Mouse (Mus musculus) MEL (cell line): ENCODE data around the gene Nr3c2. TPM values are rescaled to one million over a fixed set of nuclear protein-coding genes. Genes with fewer than 3 reads are reported as not detected.
A peak's percentile ranks its signal among the peaks of the same experiment; 100 is the strongest.

Source experiments
- DNase-seq: peaks from one replicate; pipeline ENCODE4 v3.0.0; 2011; ENCODE audit warnings: low read depth, low spot score
- H3K27ac ChIP-seq: 2 replicates; pipeline ENCODE4 v1.5.1; 2012; ENCODE audit warnings: low read depth, mild to moderate bottlenecking, control low read depth, low read length, moderate library complexity; ENCODE audit not compliant: control insufficient read depth
- H3K27me3 ChIP-seq, 2 experiments: fragments of 150-350 bp in 1 of 2; sonication (generic) in 1 of 2; 2 replicates each; pipeline ENCODE4 v1.6.1; 2012; ENCODE audit warnings: low read length in 2 of 2, mild to moderate bottlenecking in 2 of 2, improper control_type of control experiment in 1 of 2, moderate library complexity in 1 of 2; ENCODE audit not compliant: insufficient read depth in 2 of 2, control insufficient read depth in 1 of 2
- H3K36me3 ChIP-seq, 2 experiments: 2 replicates each; pipeline ENCODE4 v1.6.1; 2012 to 2014; ENCODE audit warnings: low read length in 2 of 2, improper control_type of control experiment in 1 of 2, inconsistent platforms in 1 of 2, mild to moderate bottlenecking in 1 of 2; ENCODE audit not compliant: insufficient read depth in 2 of 2, control insufficient read depth in 1 of 2
- H3K4me1 ChIP-seq, 2 experiments: fragments of 150-350 bp in 1 of 2; sonication (generic) in 1 of 2; 2 replicates each; pipeline ENCODE4 v1.6.1; 2012; ENCODE audit warnings: low read length in 2 of 2, improper control_type of control experiment in 1 of 2, mild to moderate bottlenecking in 1 of 2; ENCODE audit not compliant: insufficient read depth in 2 of 2, control insufficient read depth in 1 of 2
- H3K4me3 ChIP-seq, 2 experiments: fragments of 150-350 bp in 1 of 2; sonication (generic) in 1 of 2; 2 replicates each; pipeline ENCODE4 v1.5.1; 2012; ENCODE audit warnings: low read depth in 2 of 2, low read length in 2 of 2, mild to moderate bottlenecking in 2 of 2, moderate library complexity in 2 of 2, control low read depth in 1 of 2, improper control_type of control experiment in 1 of 2; ENCODE audit not compliant: control insufficient read depth in 1 of 2, insufficient read depth in 1 of 2
- H3K79me2 ChIP-seq: 2 replicates; pipeline ENCODE4 v1.6.1; 2012; ENCODE audit warnings: mild to moderate bottlenecking, low read length, moderate library complexity; ENCODE audit not compliant: control insufficient read depth, poor library complexity, insufficient read depth
- H3K9ac ChIP-seq: 2 replicates; pipeline ENCODE4 v1.6.1; 2012; ENCODE audit warnings: low read depth, mild to moderate bottlenecking, control low read depth, low read length, moderate library complexity; ENCODE audit not compliant: control insufficient read depth, poor library complexity, severe bottlenecking
- H3K9me3 ChIP-seq: fragments of 150-350 bp; sonication (generic); replicated peaks from 2 replicates; pipeline ENCODE4 v1.6.1; 2012; ENCODE audit warnings: mild to moderate bottlenecking, low read length, improper control_type of control experiment, moderate library complexity; ENCODE audit not compliant: insufficient read depth
- BHLHE40 ChIP-seq: IDR thresholded peaks from 2 replicates; pipeline ENCODE4 v1.6.1; 2012; ENCODE audit warnings: low read depth, mild to moderate bottlenecking, inconsistent platforms, low read length, improper control_type of control experiment, borderline replicate concordance
- CTCF ChIP-seq, 3 experiments: IDR thresholded peaks in 2 of 3; conservative IDR thresholded peaks in 1 of 3; 2 replicates each; pipeline ENCODE4 v1.5.1; 2011 to 2012; ENCODE audit warnings: low read length in 3 of 3, low read depth in 2 of 3, mild to moderate bottlenecking in 2 of 3, improper control_type of control experiment in 1 of 3, inconsistent platforms in 1 of 3, mixed read lengths in 1 of 3, moderate library complexity in 1 of 3; ENCODE audit not compliant: control insufficient read depth in 1 of 3, insufficient read depth in 1 of 3, poor library complexity in 1 of 3, severe bottlenecking in 1 of 3
- EP300 ChIP-seq, 2 experiments: IDR thresholded peaks; 2 replicates each; pipeline ENCODE4 v1.6.1; 2011; ENCODE audit warnings: improper control_type of control experiment in 2 of 2, low read length in 2 of 2, low read depth in 1 of 2, mild to moderate bottlenecking in 1 of 2
- ETS1 ChIP-seq: IDR thresholded peaks from 2 replicates; pipeline ENCODE4 v1.6.1; 2012; ENCODE audit warnings: low read depth, mild to moderate bottlenecking, inconsistent platforms, low read length, improper control_type of control experiment, moderate library complexity
- GATA1 ChIP-seq: IDR thresholded peaks from 2 replicates; pipeline ENCODE4 v1.6.1; 2011; ENCODE audit warnings: low read depth, low read length, improper control_type of control experiment
- HCFC1 ChIP-seq: IDR thresholded peaks from 2 replicates; pipeline ENCODE4 v1.6.1; 2012; ENCODE audit warnings: low read depth, mild to moderate bottlenecking, inconsistent platforms, low read length, improper control_type of control experiment, moderate library complexity
- JUND ChIP-seq: IDR thresholded peaks from 2 replicates; pipeline ENCODE4 v1.6.1; 2011; ENCODE audit warnings: low read depth, mild to moderate bottlenecking, improper control_type of control experiment, low read length
- MAX ChIP-seq: IDR thresholded peaks from 2 replicates; pipeline ENCODE4 v1.6.1; 2011; ENCODE audit warnings: low read length, improper control_type of control experiment
- MAZ ChIP-seq: IDR thresholded peaks from 2 replicates; pipeline ENCODE4 v1.6.1; 2012; ENCODE audit warnings: low read depth, mild to moderate bottlenecking, inconsistent platforms, low read length, improper control_type of control experiment
- MYC ChIP-seq: IDR thresholded peaks from 2 replicates; pipeline ENCODE4 v1.6.1; 2011; ENCODE audit warnings: low read depth, mild to moderate bottlenecking, low read length, improper control_type of control experiment, moderate library complexity
- NELFE ChIP-seq: IDR thresholded peaks from 2 replicates; pipeline ENCODE4 v1.6.1; 2011; ENCODE audit warnings: low read depth, low read length, improper control_type of control experiment
- POLR2AphosphoS5 ChIP-seq: IDR thresholded peaks from 2 replicates; pipeline ENCODE4 v1.6.1; 2012; ENCODE audit warnings: low read depth, borderline replicate concordance, mild to moderate bottlenecking, inconsistent platforms, low read length, moderate library complexity, mixed read lengths
- RAD21 ChIP-seq: IDR thresholded peaks from 2 replicates; pipeline ENCODE4 v1.6.1; 2011; ENCODE audit warnings: mild to moderate bottlenecking, low read depth, low read length, improper control_type of control experiment
- RCOR1 ChIP-seq: IDR thresholded peaks from 2 replicates; pipeline ENCODE4 v1.6.1; 2012; ENCODE audit warnings: low read depth, mild to moderate bottlenecking, inconsistent platforms, low read length, improper control_type of control experiment
- SMC3 ChIP-seq: IDR thresholded peaks from 2 replicates; pipeline ENCODE4 v1.6.1; 2011; ENCODE audit warnings: low read depth, low read length, improper control_type of control experiment
- USF1 ChIP-seq: IDR thresholded peaks from 2 replicates; pipeline ENCODE4 v1.6.1; 2014; ENCODE audit warnings: low read depth, mild to moderate bottlenecking, inconsistent platforms, low read length, improper control_type of control experiment, moderate library complexity
- ZC3H11A ChIP-seq: IDR thresholded peaks from 2 replicates; pipeline ENCODE4 v1.6.1; 2012; ENCODE audit warnings: low read depth, mild to moderate bottlenecking, inconsistent platforms, low read length, improper control_type of control experiment
- ZNF384 ChIP-seq: IDR thresholded peaks from 2 replicates; pipeline ENCODE4 v1.6.1; 2012; ENCODE audit warnings: low read depth, mild to moderate bottlenecking, inconsistent platforms, low read length, improper control_type of control experiment
- polyA plus RNA-seq, 2 experiments: library from polyadenylated mRNA; stranded (reverse) in 1 of 2; unstranded in 1 of 2; fragments of >175 nt in 1 of 2; fragments of >200 nt in 1 of 2; gene quantifications; 2 replicates each; pipeline versions ENCODE4 v1.2.1 to v1.2.4; 2012; ENCODE audit warnings: low replicate concordance in 2 of 2, low read depth in 1 of 2; ENCODE audit not compliant: insufficient read length in 2 of 2, insufficient read depth in 1 of 2, missing spikeins in 1 of 2
- total RNA-seq: library from RNA; depleted of rRNA; stranded (reverse); fragments of 300-350 nt; gene quantifications from 2 replicates; pipeline ENCODE4 v1.2.3, GENCODE M21; 2012

The Nr3c2 gene
- total and polyA plus RNA-seq, 3 experiments, result 1.0 to 1.5 TPM; not detected in 1

- Histone ChIP-seq H3K79me2 (no peaks in the 10 kb centered on the region), H3K36me3 (no peaks in the 10 kb centered on the region), H3K4me3 (no peak overlapping the region), H3K27ac (no peak overlapping the region), H3K27me3 (no peaks in the 10 kb centered on the region), H3K9me3 (no peaks in the 10 kb centered on the region), H3K4me1 (no peaks in the 10 kb centered on the region), H3K9ac (no peak overlapping the region)
- no peak for DNase-seq
- TF ChIP-seq ETS1, result no peak
- no peak for TF ChIP-seq ZC3H11A
- no peak for TF ChIP-seq POLR2AphosphoS5
- TF ChIP-seq NELFE, result no peak
- no peak for TF ChIP-seq USF1
- no peak for TF ChIP-seq MAX
- no peak for TF ChIP-seq RAD21
- no peak for TF ChIP-seq HCFC1
Measured at GRCm38 (mm10) chr8:77236701-77237100, 337.5 kb downstream of the Nr3c2 start.

GRCm38 (mm10) chr8:77239462-77239861 lies 340.2 kb downstream of the Nr3c2 start:
- Histone ChIP-seq H3K4me3 (no peak overlapping the region), H3K9ac (no peak overlapping the region), H3K4me1 (no peaks in the 10 kb centered on the region), H3K27me3 (no peaks in the 10 kb centered on the region), H3K79me2 (no peaks in the 10 kb centered on the region), H3K9me3 (no peaks in the 10 kb centered on the region), H3K36me3 (no peaks in the 10 kb centered on the region), H3K27ac (no peak overlapping the region)
- peak; percentile 17 for DNase-seq
- TF ChIP-seq ZC3H11A (peak; percentile 30; the same call in 1 of the 2 replicates), SMC3 (peak; percentile 36), CTCF (IDR thresholded peaks at IDR 0.05 in 2 of 3, conservative IDR thresholded peaks at IDR 0.05 in 1 of 3; ENCODE audit: control insufficient read depth in 1 of 3, insufficient read depth in 1 of 3, low read depth in 2 of 3, low read length in 3 of 3, poor library complexity in 1 of 3, severe bottlenecking in 1 of 3) (peak in 1 of 3 experiments; percentile 47; a peak in 2 of 6 replicates), RCOR1 (no peak), RAD21 (peak; percentile 58), GATA1 (no peak)

GRCm38 (mm10) chr8:77241381-77241780 lies 342.1 kb downstream of the Nr3c2 start:
- TF ChIP-seq ZC3H11A (no peak), MAZ (no peak), EP300 (IDR thresholded peaks at IDR 0.05; ENCODE audit: low read depth in 1 of 2, low read length in 2 of 2) (no peak), MYC (no peak), BHLHE40 (no peak), RAD21 (no peak), JUND (no peak), ZNF384 (no peak)
- Histone ChIP-seq H3K79me2 (no peaks in the 10 kb centered on the region), H3K4me3 (no peak overlapping the region), H3K4me1 (no peaks in the 10 kb centered on the region), H3K9me3 (no peaks in the 10 kb centered on the region), H3K36me3 (no peaks in the 10 kb centered on the region), H3K9ac (no peak overlapping the region), H3K27ac (no peak overlapping the region), H3K27me3 (no peaks in the 10 kb centered on the region)
- no peak for DNase-seq
